Mouse (Mus musculus): Measurements from ENCODE around the gene Abcf2. TPM values are rescaled to one million over a fixed set of nuclear protein-coding genes. Genes with fewer than 3 reads are reported as not detected.

Gene Abcf2
- total RNA-seq (2023) = 51.1 TPM

DNA sequence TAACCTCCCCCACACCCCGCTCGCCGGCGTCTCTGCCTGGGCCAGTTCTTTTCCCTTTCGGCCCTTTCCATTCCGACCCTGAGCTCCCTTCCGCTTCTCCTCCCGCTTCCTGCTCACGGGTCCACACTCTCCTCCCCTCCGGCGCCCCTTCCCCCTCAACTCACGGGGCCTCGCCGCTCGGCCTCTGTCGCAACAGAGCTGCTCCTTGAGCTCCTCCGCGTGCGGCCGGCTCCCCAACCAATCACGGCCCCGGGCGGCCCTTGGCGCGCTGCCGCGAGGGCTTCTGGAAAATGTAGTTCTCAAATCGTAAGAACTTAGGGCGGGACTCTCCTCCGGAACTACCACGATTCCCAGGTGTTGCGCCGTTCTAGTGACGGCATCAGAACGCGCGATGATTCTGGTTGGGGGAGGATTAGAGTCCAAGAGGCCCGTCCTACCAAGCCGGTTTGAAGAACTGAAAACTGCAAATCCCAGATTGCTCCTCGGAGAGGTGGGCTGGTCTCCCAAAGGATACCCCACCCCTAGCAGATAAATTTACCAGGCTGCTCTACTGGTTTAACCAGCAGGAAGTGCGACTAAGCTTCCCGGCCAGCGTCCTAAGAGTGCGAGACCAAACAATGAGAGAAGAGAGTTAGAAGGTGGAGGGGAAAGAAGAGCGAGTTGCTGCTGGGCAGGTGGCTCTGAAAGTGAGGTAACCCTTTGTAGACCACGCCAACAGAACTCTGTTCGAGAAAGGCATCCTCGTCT, at the start of gene Abcf2:
Gene Abcf2, minus strand, starts transcription at position 285 of the 747 bp plus-strand sequence.

DNA sequence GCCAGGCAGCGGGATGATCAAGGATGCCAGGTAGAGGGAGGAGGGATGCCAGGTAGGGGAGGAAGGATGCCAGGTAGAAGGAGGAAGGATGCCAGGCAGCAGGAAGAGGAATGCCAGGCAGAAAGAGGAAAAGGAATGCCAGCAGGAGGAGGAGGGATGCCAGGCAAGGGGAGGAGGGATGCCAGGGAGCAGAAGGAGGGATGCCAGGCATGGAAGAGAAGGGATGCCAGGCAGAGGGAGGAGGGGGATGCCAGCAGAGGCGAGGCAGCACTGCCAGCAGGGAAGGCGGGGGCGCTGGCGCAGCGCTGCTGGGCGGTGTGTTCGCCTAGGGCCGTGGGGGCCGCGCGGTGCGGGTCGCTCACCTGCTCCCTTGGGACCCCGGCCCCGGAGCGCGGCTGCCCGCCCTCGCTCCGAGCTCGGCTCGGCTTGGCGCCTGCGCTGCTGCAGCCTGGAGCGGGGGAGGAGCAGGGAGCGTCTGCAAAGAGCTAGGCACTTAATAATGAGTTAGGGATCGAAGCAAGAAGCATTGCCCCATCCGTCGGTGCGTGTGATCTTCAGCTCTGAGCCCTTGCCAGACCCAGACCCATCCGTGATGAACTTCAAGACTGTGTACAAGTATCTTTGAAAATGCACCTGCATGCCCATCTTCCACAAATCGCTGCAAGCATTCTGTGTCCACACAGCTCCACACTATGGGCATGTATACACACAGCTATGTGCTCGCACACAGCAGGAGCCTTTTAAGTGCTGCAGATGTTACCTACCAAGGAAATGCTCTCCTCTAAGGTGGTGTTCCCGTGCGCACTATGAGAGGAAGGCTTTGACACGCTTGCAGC, 46.9 kb upstream of the Abcf2 start, which contains the start of gene Smarcd3:
Gene Smarcd3, minus strand, starts transcription at position 426 of the 836 bp plus-strand sequence.

DNA sequence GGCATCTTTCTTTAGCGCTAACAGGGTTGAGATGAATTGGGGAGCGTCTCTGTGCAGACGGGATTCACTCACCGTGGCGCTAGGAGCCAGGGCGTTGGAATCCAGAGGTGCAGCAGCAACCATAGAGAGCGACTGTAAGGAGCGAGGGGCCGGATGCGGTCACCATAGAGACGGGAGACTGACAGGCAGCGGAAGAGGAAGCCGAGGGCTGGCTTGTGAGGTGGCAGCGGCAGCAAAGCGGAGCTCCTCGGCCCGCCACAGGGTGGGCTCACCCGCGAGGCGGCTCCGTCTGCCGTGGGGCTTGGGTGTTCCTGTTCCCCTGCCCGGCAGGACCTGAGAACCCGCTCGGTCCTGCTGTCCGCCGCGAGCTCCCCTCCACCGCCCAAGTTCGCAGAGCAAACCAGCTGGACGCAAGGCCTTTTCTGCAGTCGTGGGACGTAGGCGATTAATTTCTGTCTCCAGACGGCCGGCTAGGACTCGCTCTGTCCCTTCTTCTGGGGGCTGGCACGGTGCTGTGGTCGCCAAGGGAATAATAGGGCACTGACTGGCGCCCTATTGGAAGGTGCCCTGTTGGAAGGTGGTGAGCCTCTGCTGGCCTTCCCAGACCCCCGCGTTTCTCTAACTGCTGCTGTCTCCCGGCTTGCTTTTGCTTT, 9.4 kb upstream of the Abcf2 start, which contains the start of gene Chpf2:
Gene Chpf2, plus strand, starts transcription at position 195 of the 653 bp plus-strand sequence.

DNA sequence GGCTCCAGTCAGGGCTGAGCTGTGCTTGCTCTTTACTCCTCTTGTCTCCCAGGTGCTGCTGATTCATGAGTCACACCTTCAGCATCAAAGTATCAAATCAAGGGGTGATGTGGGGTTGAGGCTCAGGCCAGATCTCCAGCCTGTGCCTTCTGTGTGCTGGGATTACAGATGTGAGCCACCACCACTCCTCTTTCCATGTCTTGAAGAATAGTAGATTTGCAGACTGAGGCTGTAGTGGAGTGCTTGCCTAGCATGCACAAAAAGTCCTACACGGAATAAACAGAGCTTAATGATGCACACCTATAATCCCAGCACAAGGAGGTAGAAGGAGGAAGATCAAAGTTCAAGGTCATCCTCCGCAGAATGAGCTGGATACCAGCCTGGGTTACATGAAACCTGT, 20.6 kb downstream of the Abcf2 start, which contains the start of gene 4931409K22Rik:
Gene 4931409K22Rik, minus strand, starts transcription at position 101 of the 400 bp plus-strand sequence.

DNA sequence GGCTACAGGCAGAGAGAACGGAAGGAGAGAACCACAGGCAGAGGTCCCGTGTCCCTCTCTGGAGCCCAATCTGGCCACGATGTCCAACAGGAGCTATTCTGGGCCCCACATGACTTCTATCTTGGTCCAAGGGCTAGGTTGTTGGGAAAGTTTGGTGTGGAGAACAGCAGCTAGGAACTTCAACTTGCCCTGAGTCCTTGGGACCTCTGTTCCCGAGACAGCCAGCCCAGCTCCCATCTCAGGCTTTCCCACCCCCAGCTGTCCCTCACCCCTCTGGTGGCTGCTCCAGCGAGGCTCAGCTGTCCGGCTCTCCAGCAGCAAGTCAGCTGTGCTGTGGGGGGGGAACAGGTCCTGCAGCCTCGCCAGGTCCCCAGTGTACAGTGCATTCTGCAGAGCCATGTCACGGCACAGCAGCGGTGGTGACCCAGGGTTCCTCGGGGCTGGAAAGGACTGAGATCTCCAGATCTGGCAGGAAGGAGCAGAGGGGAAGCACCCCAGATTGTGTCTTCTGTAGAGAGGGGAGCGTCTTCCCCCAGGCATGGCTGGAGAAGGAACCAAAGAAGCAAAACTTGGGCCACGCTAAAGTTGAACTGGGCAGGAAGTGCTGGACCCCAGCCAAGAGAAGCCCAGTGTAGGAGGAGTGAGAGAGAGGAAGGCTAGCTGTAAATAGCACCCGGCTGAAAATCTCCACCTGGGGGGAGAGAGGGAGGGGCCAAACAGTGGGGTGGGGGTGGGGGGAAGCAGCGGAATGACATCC, 36.7 kb downstream of the Abcf2 start, which contains the start of gene Asb10:
Gene Asb10, minus strand, starts transcription at position 592 of the 757 bp plus-strand sequence.

DNA sequence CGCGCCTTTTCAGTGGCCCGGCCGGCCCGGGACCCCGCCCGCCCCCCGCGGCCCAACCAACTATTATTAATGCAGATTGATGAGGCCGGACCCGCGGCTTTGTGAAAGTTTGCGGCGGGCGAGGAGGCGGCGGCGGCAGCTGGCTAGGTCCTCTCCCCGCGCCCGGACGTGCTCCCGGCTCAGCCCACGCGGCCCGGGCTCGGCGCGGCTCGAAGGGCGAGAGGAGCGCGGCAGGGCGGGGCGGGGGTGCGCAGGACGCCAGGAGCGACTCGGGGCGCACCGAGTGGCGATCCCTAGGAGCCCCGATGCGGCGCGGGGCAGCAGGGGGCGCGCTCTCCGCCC, 50.4 kb downstream of the Abcf2 start, which contains the start of gene Gbx1:
Gene Gbx1, minus strand, starts transcription at position 314 of the 342 bp plus-strand sequence.

Other genes starting within 250 kb of the Abcf2 start
- gene Kcnh2, start 225.9 kb downstream of the Abcf2 start, total RNA-seq (2023) = 6.1 TPM
- gene Nos3, start 212.7 kb downstream of the Abcf2 start, total RNA-seq (2023) = 0.15 TPM
- not detected for gene Atg9b, start 185.3 kb downstream of the Abcf2 start, total RNA-seq (2023)
- gene Abcb8, start 183.8 kb downstream of the Abcf2 start, total RNA-seq (2023) = 15.5 TPM
- gene Asic3, start 164.1 kb downstream of the Abcf2 start, total RNA-seq (2023) = not detected
- gene Cdk5, start 153.9 kb downstream of the Abcf2 start, total RNA-seq (2023) = 29.0 TPM
- 62.8 TPM for gene Slc4a2, start 153.6 kb downstream of the Abcf2 start, total RNA-seq (2023)
- 109 TPM for gene Fastk, start 132.2 kb downstream of the Abcf2 start, total RNA-seq (2023)
- gene Tmub1, start 129.6 kb downstream of the Abcf2 start, total RNA-seq (2023) = 32.6 TPM
- gene Agap3, start 125.3 kb downstream of the Abcf2 start, total RNA-seq (2023) = 90.2 TPM
- gene Gbx1, start 50.3 kb downstream of the Abcf2 start, total RNA-seq (2023) = not detected
- gene Asb10, start 36.5 kb downstream of the Abcf2 start, total RNA-seq (2023) = not detected
- not detected for gene 4931409K22Rik, start 20.7 kb downstream of the Abcf2 start, total RNA-seq (2023)
- gene Chpf2, start 9.3 kb upstream of the Abcf2 start, total RNA-seq (2023) = 34.1 TPM
- 0.56 TPM for gene Smarcd3, start 46.9 kb upstream of the Abcf2 start, total RNA-seq (2023)
- gene Nub1, start 108.1 kb upstream of the Abcf2 start, total RNA-seq (2023) = 91.8 TPM
- not detected for gene Wdr86, start 153.3 kb upstream of the Abcf2 start, total RNA-seq (2023)
- gene Crygn, start 180.5 kb upstream of the Abcf2 start, total RNA-seq (2023) = not detected